Mouse (Mus musculus) testis, adult 2 months (tissue): ENCODE results near the gene Prdx5. TPM values are rescaled to one million over a fixed set of nuclear protein-coding genes. Genes with fewer than 3 reads are reported as not detected.
A peak's percentile ranks its signal among the peaks of the same experiment; 100 is the strongest.

ENCODE experiments used
- H3K27ac ChIP-seq: fragments of 200-500 bp; 2 replicates; pipeline ENCODE4 v1.5.1; 2012; ENCODE audit warnings: low read depth, low read length; ENCODE audit not compliant: control insufficient read depth, insufficient read depth
- H3K27me3 ChIP-seq: fragments of 200-500 bp; 2 replicates; pipeline ENCODE4 v1.6.1; 2012; ENCODE audit warnings: mild to moderate bottlenecking, low read length, moderate library complexity; ENCODE audit not compliant: control insufficient read depth, insufficient read depth
- H3K36me3 ChIP-seq: fragments of 200-500 bp; 2 replicates; pipeline ENCODE4 v1.6.1; 2012; ENCODE audit warnings: mild to moderate bottlenecking, low read length; ENCODE audit not compliant: control insufficient read depth, insufficient read depth
- H3K4me1 ChIP-seq: fragments of 200-500 bp; 2 replicates; pipeline ENCODE4 v1.6.1; 2012; ENCODE audit warnings: low read length; ENCODE audit not compliant: control insufficient read depth, insufficient read depth
- H3K4me3 ChIP-seq: fragments of 200-500 bp; 2 replicates; pipeline ENCODE4 v1.5.1; 2012; ENCODE audit warnings: low read depth, mild to moderate bottlenecking, low read length, moderate library complexity, mixed read lengths; ENCODE audit not compliant: control insufficient read depth
- CTCF ChIP-seq: fragments of 200-500 bp; IDR thresholded peaks from 2 replicates; pipeline ENCODE4 v1.5.1; 2012; ENCODE audit warnings: low read depth, mild to moderate bottlenecking, inconsistent platforms, low read length, moderate library complexity; ENCODE audit not compliant: control insufficient read depth, insufficient read depth, insufficient replicate concordance
- POLR2A ChIP-seq: fragments of 200-500 bp; IDR thresholded peaks from 2 replicates; pipeline ENCODE4 v1.6.1; 2012; ENCODE audit warnings: low read depth, mild to moderate bottlenecking, inconsistent platforms, low read length, moderate library complexity; ENCODE audit not compliant: control insufficient read depth
- polyA plus RNA-seq: library from polyadenylated mRNA; depleted of rRNA; stranded (reverse); fragments of >200 nt; gene quantifications from 2 replicates; pipeline ENCODE4 v1.2.3, GENCODE M21; 2012; rRNA removed

The Prdx5 gene
- 120 and 133 TPM in 2 replicates for polyA plus RNA-seq

GRCm38 (mm10) chr19:6909507-6910289 is at the start of gene Prdx5, which contains the start of gene Trmt112:
Gene Prdx5 (minus strand): TSS chr19:6910106.
Gene Trmt112 (plus strand): TSS chr19:6909698.
- H3K36me3 ChIP-seq: peaks cover 2% of the 10 kb centered on the region; the same call in 1 of the 2 replicates
- H3K27me3 ChIP-seq: no peaks in the 10 kb centered on the region
- TF ChIP-seq CTCF: no peak
- TF ChIP-seq POLR2A: peak; percentile 59
- H3K4me3 ChIP-seq: peak within 1 kb of the TSS; percentile 93
- H3K4me1 ChIP-seq: peaks cover 23% of the 10 kb centered on the region
- H3K27ac ChIP-seq: peak within 1 kb of the TSS; percentile 99

DNA sequence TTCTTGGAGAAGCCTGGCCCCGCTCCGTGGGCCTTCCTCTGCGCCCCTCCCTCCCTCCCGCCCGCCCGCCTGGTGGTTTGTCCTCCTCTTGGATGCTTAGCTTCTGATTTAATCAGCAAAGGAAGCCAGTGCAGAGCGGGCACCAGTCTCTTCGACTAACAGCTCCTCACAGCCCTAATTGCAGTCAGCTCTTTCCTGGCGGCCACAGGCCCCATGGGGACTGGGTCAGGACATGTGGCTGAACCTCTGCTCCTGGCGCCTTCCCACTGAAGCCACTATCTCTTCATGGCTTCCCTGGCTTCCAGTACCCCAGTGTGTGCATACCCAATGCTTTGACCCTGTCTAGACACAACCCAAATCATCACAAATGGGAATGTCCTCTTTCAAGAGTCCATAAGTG is 46.6 kb upstream of the Prdx5 start:
- Histone ChIP-seq H3K4me1 (peaks cover 10% of the 10 kb centered on the region), H3K36me3 (no peaks in the 10 kb centered on the region; the same call in 1 of the 2 replicates), H3K27ac (no peak overlapping the region), H3K27me3 (no peaks in the 10 kb centered on the region), H3K4me3 (no peak overlapping the region)
- TF ChIP-seq CTCF (no peak), POLR2A (no peak)

DNA sequence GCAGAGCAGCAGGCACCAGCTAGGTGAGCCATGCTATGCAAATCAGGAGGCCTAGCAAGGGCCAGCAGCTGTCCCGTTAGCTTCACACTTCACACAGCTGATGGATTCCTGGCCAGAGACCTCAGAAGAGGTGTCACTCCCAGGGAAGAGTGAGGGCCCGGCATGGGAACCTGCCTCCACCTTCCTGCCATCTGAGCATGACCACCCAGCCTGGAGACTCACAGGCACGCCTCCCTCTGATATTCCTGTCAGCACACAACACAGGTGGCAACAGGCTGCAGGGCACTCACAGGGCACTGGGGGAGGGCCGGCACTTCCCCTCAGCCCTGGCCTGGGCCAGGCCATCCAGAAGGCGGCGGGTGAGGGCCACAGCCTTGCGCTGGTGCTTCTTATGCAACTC is 45.5 kb upstream of the Prdx5 start:
- no peak for TF ChIP-seq CTCF
- TF ChIP-seq POLR2A: no peak
- Histone ChIP-seq H3K4me3 (no peak overlapping the region), H3K4me1 (peaks cover 17% of the 10 kb centered on the region), H3K27ac (no peak overlapping the region), H3K27me3 (no peaks in the 10 kb centered on the region), H3K36me3 (no peaks in the 10 kb centered on the region; the same call in 1 of the 2 replicates)

DNA sequence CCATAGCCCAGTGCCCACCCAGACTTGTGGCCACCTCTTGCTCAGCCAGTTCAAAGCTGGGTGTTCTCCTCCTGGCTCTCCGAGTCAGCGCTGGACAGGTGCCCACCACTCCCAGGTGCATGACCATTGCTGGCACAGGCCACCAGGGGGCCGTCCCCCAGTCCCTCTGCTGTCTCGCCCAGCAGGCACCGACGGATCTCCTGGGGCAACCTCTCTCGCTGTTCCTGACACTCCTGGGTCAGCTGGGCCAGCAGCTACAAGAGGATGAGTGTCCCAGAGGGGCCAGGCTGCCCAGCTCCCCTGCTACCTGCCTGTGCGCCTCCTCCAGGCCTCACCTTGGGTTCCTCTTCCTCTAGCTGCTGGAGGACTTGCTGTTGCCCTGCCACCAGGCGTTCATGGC is 44.1 kb upstream of the Prdx5 start:
- Histone ChIP-seq H3K4me3 (no peak overlapping the region), H3K4me1 (peaks cover 18% of the 10 kb centered on the region), H3K27me3 (no peaks in the 10 kb centered on the region), H3K36me3 (no peaks in the 10 kb centered on the region; the same call in 1 of the 2 replicates), H3K27ac (no peak overlapping the region)
- no peak for TF ChIP-seq POLR2A
- peak; percentile 40; the same call in 1 of the 2 replicates for TF ChIP-seq CTCF

GRCm38 (mm10) chr19:6952712-6953037 is 42.8 kb upstream of the Prdx5 start:
- no peak overlapping the region for H3K4me3 ChIP-seq

GRCm38 (mm10) chr19:6951994-6952711 is 42.2 kb upstream of the Prdx5 start:
- TF ChIP-seq POLR2A (no peak), CTCF (no peak)
- Histone ChIP-seq H3K4me1 (peaks cover 18% of the 10 kb centered on the region), H3K27ac (peak overlapping the region; percentile 78), H3K36me3 (no peaks in the 10 kb centered on the region; the same call in 1 of the 2 replicates), H3K4me3 (peak overlapping the region; percentile 87), H3K27me3 (no peaks in the 10 kb centered on the region)

More at GRCm38 (mm10) chr19:6952712-6953037, 42.8 kb upstream of the Prdx5 start:
- TF ChIP-seq CTCF (no peak), POLR2A (no peak)
- Histone ChIP-seq H3K36me3 (no peaks in the 10 kb centered on the region; the same call in 1 of the 2 replicates), H3K4me1 (peaks cover 18% of the 10 kb centered on the region), H3K27me3 (no peaks in the 10 kb centered on the region), H3K27ac (peak overlapping the region; percentile 78)

- Histone ChIP-seq H3K27ac (peak overlapping the region; percentile 79), H3K36me3 (no peaks in the 10 kb centered on the region; the same call in 1 of the 2 replicates), H3K4me1 (peaks cover 18% of the 10 kb centered on the region), H3K27me3 (no peaks in the 10 kb centered on the region), H3K4me3 (peak overlapping the region; percentile 87)
- TF ChIP-seq POLR2A (peak; percentile 50), CTCF (no peak)
Observed at GRCm38 (mm10) chr19:6951381-6951968, 41.6 kb upstream of the Prdx5 start.
